Mouse (Mus musculus): ENCODE results near the gene Wnt2.
A peak's percentile ranks its signal among the peaks of the same experiment; 100 is the strongest.

The Wnt2 gene

DNA sequence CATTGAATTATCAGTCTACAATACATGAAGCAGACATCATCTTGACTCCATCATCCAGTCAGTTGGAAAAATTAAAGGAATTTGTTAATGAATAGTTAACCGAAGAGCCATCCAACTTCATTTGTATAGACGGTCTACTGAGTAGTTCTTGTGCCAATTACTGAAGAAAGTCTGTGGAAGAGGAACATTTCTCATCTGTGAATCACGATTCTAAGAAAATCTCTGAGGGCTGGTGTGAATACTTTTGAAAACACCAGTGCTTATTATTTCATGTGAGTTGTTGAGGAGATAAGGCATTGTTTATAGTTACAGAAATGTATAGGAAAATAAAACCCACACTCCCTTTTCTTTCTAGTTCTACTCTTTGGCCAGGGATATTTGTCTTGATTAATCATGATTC is 51.5 kb downstream of the Wnt2 start:
- peak; percentile 63 for DNase-seq (ENCODE audit: low read depth, low spot score)

DNA sequence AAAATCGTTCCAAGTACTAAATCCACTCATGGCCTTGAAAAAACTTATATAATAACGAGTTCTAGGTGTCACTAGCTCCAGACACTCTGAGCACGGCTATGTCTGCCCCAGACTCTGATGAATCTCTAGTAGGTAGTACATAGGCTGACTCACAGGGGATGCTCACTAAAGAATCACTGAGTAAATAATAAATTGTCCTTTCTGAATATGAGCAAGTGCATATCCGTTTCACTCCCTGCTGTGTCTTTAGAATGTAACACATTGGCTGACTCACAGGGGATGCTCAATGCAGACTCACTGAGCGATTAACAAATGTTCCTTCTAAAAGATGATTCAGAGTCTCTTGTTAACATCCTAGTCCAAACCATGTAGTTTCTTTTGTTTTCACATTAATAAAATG is 52.1 kb downstream of the Wnt2 start:
- peak; percentile 81 for DNase-seq (ENCODE audit: low read depth, low spot score)

DNA sequence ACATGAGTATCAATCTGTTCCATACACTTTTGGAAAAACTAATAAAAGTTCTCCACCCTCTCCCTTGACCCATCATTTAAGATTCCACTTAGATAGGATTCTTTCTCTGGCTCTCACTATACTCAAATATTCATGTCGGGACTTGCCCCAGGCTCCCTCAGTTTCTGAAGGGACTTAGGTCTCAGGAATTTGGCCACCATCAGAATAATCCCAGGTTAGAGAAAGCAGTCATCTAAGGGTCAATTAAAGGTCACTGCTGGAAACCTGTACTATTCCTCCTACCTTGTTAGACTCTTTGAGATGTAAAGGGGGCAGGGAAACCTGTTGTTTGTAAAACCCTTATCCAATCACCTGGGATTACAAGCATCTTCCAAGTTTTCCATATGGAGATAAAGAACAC is 53.2 kb downstream of the Wnt2 start:
- no peak for DNase-seq (ENCODE audit: low read depth, low spot score)

DNA sequence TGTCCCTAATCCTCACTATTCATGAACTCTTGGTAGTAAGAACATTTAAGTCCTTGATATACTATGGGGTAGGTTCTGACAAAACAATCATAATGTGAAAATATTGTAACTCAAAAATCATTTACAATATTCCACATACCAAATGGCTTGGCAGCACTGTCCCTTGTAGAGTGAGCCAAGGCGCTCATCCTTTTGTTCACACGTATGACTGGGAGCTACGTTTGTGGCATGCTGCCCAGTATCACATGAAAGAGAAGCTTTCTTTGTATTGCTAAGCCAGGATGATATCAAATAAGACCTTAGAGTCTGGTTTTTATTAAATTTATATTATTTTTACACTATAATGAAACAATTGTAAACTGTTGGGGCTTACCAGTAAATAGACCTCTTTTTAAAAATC is 56.0 kb downstream of the Wnt2 start:
- DNase-seq (ENCODE audit: low read depth, low spot score) = no peak

DNA sequence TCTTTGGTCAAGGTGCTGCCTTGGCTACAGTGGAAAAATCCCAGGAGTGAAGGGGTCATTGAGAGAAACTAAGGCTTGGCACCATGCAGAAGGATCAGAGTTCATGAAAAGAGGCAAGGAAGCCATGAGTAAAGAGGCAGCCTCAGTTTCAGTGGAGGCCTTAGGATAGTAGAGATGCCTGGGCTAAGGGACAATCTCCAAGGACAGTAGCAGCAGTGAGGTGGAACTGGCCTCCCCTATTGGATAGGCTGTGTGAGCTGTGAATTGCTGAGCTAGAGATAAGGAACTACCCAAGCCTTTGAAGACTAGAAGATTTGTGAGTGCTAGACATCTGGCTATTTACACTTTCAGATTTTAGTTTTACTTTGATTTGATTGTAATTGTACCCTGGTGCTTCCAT is 59.0 kb downstream of the Wnt2 start:
- DNase-seq (ENCODE audit: low read depth, low spot score) = no peak

DNA sequence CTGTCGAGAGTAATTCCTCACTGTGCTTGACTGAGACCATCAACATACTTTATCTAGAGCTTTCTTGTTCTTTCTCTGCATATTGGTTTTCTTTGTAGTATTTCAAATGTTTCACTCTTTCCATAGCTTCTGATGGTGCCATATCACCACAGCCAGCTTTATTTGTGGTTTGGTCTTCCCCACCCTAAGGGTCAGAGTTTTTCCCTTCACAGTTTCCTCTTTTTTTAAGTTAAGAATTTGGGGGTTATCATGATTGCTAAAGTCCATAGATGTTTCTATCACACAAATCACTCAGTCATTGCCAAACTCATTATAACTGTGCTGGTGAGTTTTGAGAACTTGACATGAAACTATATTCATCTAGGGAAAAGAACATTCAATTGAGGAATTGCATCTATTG is 60.6 kb downstream of the Wnt2 start:
- DNase-seq (ENCODE audit: low read depth, low spot score) = no peak

DNA sequence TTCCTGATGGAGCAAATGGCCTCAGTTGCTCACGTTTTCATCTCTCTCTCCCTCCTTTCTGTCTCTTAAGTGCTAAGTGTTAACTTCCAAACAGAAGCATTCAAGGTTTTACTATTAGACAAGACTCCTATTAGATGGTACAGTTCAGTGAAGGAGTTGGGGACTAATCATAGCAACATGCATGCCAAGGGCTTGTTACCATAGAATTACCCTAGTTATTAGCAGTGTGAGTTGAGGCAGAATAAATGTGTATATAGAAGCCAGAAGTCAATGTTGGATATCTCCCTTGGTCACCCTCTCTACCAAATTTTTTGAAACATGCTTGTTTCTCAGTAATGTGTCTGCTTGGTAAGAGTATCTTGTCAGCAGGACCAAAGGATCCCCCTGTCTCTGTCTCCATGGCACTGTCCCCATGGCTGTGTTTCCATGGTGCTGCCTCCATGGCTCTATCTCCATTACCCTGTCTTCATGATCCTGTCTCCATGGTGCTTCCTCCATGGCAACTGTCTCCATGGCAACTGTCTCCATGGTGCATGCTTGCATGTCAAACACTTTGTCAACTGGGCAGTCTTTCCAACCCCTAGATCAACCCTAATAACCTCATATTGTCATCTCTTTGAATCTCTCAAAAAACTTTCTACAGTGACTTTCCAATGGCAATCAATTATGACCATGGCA is 61.8 kb downstream of the Wnt2 start:
- no peak for DNase-seq (ENCODE audit: low read depth, low spot score)

DNA sequence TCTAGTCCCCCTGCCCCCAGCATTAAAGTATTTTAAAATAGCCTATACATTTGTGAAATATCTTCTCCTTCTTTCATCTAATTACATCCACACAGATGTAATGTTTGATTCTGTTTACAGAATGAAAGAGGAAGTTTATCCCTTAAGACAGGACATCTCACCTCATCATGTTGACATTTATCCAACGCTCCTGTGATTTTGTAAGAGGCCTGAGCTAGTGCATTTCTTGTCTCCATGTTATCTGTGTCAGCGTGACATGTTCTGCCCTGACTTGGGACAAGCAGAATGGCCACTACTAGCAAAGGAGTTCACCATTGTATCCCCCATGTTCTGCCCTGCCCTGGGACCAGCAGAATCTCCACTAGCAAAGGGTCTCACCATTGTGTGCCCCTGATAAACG is 66.9 kb downstream of the Wnt2 start:
- DNase-seq (ENCODE audit: low read depth, low spot score) = no peak

DNA sequence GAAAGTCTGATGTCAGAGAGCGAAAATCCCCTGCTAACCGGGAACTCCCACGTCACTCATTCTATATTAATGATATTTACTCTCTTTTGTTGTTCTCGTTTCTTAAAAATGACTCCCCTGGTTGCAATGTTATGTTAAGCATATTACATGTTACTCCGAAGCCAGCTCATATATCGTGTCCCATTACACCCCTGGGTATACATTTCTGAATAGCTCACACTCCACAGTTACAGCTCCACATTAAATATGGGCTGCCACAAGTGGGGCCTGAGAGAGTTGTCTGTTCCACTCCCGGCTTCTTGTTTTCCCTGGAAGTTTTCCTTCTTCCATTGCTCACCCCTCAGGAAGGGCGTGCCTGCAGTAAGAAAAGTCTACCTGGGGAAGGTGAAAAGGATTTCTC is 78.6 kb downstream of the Wnt2 start:
- no peak for DNase-seq (ENCODE audit: low read depth, low spot score)

DNA sequence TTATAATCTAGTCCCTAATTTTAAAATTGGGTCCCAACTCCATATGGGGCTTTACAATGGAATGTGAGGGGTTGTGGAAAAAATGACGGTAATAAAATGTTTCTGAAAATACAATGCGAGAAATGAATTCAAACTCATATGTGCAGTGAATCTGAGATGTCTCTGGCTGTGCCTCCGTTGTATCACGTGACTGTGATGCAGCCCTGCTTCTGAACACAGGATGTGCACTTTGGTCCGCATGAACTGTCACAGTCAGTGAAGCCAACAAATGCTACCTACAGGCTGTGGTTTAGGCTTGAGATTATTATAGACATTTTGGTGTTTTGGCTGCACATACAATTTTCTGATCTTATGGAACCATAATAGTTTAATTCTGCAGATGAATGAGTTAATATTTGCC is 81.3 kb downstream of the Wnt2 start:
- no peak for DNase-seq (ENCODE audit: low read depth, low spot score)

DNA sequence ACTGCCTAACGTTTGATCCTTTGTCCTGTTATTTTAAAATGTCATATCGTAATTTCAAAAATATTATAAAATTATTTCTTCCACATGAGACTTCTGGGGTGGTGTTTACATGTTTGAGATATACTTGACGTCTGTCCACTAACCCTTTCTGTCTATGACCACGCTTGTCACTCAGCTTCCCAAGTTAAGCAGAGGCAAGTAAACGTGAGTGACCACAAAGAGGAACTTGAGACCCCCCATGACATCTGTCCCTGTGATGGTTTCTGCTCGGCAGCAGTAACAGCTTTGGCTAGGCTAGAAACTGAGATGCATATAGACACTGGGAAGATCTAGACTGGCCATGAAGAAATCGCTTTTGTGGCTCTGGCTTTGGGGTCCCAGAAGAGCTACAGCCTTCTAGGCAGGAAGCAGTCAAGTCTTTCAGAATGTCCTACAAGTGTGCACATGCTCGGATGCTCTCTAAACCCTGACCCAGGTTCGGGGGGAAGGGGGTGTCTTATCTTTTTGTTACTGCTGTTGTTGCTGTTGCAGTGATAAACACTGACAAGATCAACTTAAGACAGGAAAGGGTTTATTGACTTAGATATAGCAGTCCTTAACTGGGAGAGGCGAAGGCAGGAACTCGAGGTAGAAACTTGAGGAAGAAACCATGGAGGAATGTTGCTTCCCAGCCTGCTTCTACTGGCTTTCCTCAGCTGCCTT is 83.1 kb downstream of the Wnt2 start:
- no peak for DNase-seq (ENCODE audit: low read depth, low spot score)

DNA sequence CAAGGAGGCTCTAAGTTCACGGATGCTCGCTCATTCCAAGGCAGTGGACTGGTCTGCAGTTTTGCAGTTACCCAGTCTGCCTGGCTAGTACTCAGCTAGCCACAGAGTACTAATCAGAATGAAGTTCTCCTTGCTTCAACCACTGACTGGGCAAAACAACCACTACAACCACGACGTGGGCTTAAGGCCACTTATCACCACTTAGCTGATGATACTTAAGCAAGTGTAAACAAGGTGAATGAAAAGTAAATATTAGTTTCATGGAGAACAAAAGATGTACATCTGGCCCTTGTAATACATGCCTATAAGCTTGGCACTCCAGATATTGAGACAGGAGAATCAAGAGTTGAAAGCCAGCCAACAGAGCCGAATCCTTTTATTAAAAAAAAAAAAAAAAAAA is 83.9 kb downstream of the Wnt2 start:
- no peak for DNase-seq (ENCODE audit: low read depth, low spot score)

DNA sequence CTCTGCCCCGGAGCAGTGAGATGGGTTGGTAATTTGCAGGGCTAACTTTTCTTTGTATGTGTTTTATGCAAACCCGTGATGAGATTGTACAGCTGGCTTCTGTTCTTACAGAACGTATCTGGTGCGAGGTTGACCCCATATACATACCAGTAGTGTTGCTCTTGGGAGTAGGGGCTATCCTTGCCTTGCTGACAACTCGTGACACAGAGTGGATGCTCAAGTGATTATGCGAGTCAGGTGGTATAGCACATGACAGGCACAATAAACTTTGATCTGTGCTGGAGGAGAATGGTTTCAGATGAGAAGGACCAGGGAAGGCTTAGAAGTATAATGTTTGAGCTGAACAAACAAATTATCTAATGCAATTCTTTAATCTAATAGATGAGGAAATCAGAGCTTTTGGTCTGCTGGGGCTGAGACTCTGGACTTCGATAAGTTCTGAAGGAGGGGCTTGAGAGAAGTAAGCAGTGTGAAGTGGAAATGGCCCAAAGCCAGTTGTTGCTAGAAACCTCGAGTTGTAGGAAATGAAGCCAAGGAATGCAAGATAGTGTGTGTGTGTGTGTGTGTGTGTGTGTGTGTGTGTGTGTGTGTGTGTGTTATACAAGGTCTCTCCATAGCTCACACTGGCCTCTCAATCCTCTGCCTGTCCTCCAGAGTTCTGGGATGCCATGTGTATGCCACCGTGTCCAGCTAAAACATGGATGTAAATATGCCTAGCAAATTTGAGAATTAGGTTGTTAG is 86.3 kb downstream of the Wnt2 start:
- DNase-seq (ENCODE audit: low read depth, low spot score) = peak; percentile 48

DNA sequence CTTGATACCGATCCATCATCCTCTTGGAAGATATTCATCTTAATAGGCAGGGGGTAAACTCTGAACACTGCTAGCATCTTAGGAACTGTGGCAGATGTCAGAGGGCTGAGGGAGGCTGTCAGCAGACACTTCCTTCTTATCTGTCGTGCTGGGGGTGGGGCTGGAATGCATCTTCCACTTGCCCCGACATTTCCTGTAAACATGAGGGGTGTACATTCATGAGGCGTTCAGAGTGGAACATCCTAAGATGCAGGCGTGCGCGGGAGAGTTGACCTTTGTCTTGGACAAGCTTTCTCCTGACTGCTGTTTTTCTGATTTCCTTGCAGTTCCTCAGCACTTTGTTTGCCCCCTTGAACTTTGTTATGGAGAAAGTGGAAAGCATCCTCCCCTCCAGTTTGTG is 88.0 kb downstream of the Wnt2 start:
- no peak for DNase-seq (ENCODE audit: low read depth, low spot score)

DNA sequence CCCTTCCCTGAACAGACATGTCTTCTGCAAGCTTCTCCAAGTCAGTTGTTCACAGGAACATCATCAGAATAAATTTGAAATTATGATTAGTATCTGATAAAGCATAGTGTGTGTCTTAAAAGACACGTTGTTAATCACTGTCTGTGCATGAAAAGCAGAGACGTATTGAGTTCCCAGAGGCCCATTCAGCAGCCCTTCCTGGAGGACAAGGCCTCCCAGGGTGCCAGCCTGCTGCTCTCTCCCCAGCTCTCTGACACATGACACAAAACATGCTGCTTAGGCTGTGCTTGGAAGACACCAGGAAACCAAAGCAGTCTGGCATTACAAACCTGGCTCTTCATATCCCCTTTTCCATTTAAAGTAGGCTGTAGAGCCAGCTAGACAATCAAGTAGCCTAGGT is 88.5 kb downstream of the Wnt2 start:
- no peak for DNase-seq (ENCODE audit: low read depth, low spot score)

Data from 3T3-L1 (cell line).